Mouse (Mus musculus) heart, adult 2 months (tissue): ENCODE results near the gene Sdhd.

ENCODE experiments used
- CTCF ChIP-seq: fragments of 200-600 bp; IDR thresholded peaks from 2 replicates; pipeline ENCODE4 v1.8.1; 2022; ENCODE audit warnings: antibody characterized with exemption, mild to moderate bottlenecking, moderate library complexity
- POLR2A ChIP-seq: fragments of 200-500 bp; IDR thresholded peaks from 2 replicates; pipeline ENCODE4 v1.6.1; 2011; ENCODE audit warnings: mild to moderate bottlenecking, low read depth, low read length, control low read depth; ENCODE audit not compliant: insufficient read depth

DNA sequence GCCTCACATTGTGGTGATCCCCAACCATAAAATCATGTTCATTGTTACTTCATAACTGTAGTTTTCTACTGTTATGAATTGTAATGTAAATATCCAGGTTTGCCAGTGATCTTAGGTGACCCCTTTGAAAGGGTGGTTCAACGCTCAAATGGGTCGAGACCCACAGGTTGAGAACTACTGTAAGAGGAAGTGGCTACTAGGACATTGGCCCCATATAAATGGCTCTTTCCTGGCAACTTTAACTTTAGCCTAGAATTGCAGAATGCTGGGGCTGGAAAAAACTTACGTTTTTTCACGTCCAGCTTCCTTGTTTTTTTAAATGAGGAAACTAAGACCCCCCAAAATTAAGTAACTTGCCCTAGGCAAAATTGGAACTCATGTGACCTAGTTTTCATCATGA lies 36.2 kb downstream of the Sdhd start:
- TF ChIP-seq CTCF (no peak), POLR2A (no peak)
